Mouse (Mus musculus) hindbrain, embryonic 16.5 days (tissue): Measurements from ENCODE around the gene Lrrc45. TPM values are rescaled to one million over a fixed set of nuclear protein-coding genes. Genes with fewer than 3 reads are reported as not detected.

ENCODE experiments used
- ATAC-seq: fragments of 200-750 bp; cut with Nextera tagmentation; 2 replicates; pipeline ENCODE4 v1.8.0; 2017; ENCODE audit warnings: moderate TSS enrichment, moderate library complexity
- H3K27ac ChIP-seq: fragments of 300-500 bp; sonication (generic); 2 replicates; pipeline ENCODE4 v1.5.1; 2014; ENCODE audit warnings: low read depth, mild to moderate bottlenecking, control low read depth, low read length, moderate library complexity
- H3K27me3 ChIP-seq: fragments of 300-500 bp; sonication (generic); replicated peaks from 2 replicates; pipeline ENCODE4 v1.6.1; 2014; ENCODE audit warnings: low read length; ENCODE audit not compliant: control insufficient read depth, insufficient read depth
- H3K36me3 ChIP-seq: fragments of 300-500 bp; sonication (generic); 2 replicates; pipeline ENCODE4 v1.6.1; 2014; ENCODE audit warnings: mild to moderate bottlenecking, low read length, moderate library complexity, mixed read lengths; ENCODE audit not compliant: control insufficient read depth, insufficient read depth
- H3K4me1 ChIP-seq: fragments of 300-500 bp; sonication (generic); 2 replicates; pipeline ENCODE4 v1.6.1; 2014; ENCODE audit warnings: low read depth, low read length; ENCODE audit not compliant: control insufficient read depth, insufficient read depth
- H3K4me2 ChIP-seq: fragments of 300-500 bp; sonication (generic); 2 replicates; pipeline ENCODE4 v1.6.1; 2014; ENCODE audit warnings: mild to moderate bottlenecking, low read length, control low read depth, moderate library complexity
- H3K4me3 ChIP-seq: fragments of 300-500 bp; sonication (generic); 2 replicates; pipeline ENCODE4 v1.5.1; 2014; ENCODE audit warnings: mild to moderate bottlenecking, low read length, control low read depth, moderate library complexity
- H3K9ac ChIP-seq: fragments of 300-500 bp; sonication (generic); 2 replicates; pipeline ENCODE4 v1.6.1; 2014; ENCODE audit warnings: low read depth, mild to moderate bottlenecking, control low read depth, low read length, moderate library complexity
- H3K9me3 ChIP-seq: fragments of 300-500 bp; sonication (generic); 2 replicates; pipeline ENCODE4 v1.6.1; 2014; ENCODE audit warnings: mild to moderate bottlenecking, low read length, moderate library complexity; ENCODE audit not compliant: control insufficient read depth
- WGBS: fragments of 180-500 bp; shearing (Covaris S2); extraction: QIAGEN DNeasy Blood & Tissue Kit; methylation state at CpG from one replicate; pipeline ENCODE4 v1.1.7; 2014; 5-methylcytosine and 5-hydroxymethylcytosine counted together
- polyA plus RNA-seq: library from polyadenylated mRNA; unstranded; fragments of >200 nt; fragmentation: Nextera tagmentation; extraction: Ambion mirVana; gene quantifications from 2 replicates; pipeline ENCODE4 v1.2.1, GENCODE M21; 2015

Lrrc45 gene
- polyA plus RNA-seq, 1 experiment from 2014 or later = 73.4 TPM

GRCm38 (mm10) chr11:120695641-120696040 lies 18.1 kb upstream of the Lrrc45 start:
- Histone ChIP-seq H3K9ac (no peak overlapping the region), H3K9me3 (no peaks in the 10 kb centered on the region), H3K27me3 (no peaks in the 10 kb centered on the region), H3K4me1 (no peaks in the 10 kb centered on the region), H3K27ac (no peak overlapping the region), H3K4me3 (no peak overlapping the region), H3K4me2 (no peak overlapping the region), H3K36me3 (peaks cover 5% of the 10 kb centered on the region; the same call in 1 of the 2 replicates)
- WGBS = 41% methylated on average over 12 of the region's 12 CpGs
- ATAC-seq = peak; percentile 27; the same call in 1 of the 2 replicates

GRCm38 (mm10) chr11:120696568-120696967 lies 17.2 kb upstream of the Lrrc45 start:
- 91% methylated on average over 6 of the region's 6 CpGs for WGBS
- peaks cover 7% of the 10 kb centered on the region; the same call in 1 of the 2 replicates for H3K36me3 ChIP-seq

GRCm38 (mm10) chr11:120697741-120698140 lies 16.0 kb upstream of the Lrrc45 start:
- no peaks in the 10 kb centered on the region for H3K27me3 ChIP-seq
- peaks cover 13% of the 10 kb centered on the region for H3K36me3 ChIP-seq
- no peak overlapping the region for H3K4me2 ChIP-seq
- no peak overlapping the region for H3K9ac ChIP-seq
- ATAC-seq = no peak
- H3K9me3 ChIP-seq = no peaks in the 10 kb centered on the region
- H3K27ac ChIP-seq = no peak overlapping the region
- H3K4me1 ChIP-seq = no peaks in the 10 kb centered on the region
- WGBS = 79% methylated on average over 10 of the region's 10 CpGs
- H3K4me3 ChIP-seq = no peak overlapping the region

More at GRCm38 (mm10) chr11:120696568-120696967, 17.2 kb upstream of the Lrrc45 start:
- Histone ChIP-seq H3K4me1 (no peaks in the 10 kb centered on the region), H3K9ac (no peak overlapping the region), H3K27me3 (no peaks in the 10 kb centered on the region), H3K9me3 (no peaks in the 10 kb centered on the region), H3K4me3 (no peak overlapping the region), H3K4me2 (no peak overlapping the region), H3K27ac (no peak overlapping the region)
- ATAC-seq = no peak

- Histone ChIP-seq H3K9me3 (no peaks in the 10 kb centered on the region), H3K9ac (peak overlapping the region; percentile 5; the same call in 1 of the 2 replicates), H3K27me3 (no peaks in the 10 kb centered on the region), H3K4me2 (no peak overlapping the region), H3K4me1 (peaks cover 12% of the 10 kb centered on the region), H3K4me3 (no peak overlapping the region), H3K27ac (no peak overlapping the region), H3K36me3 (peaks cover 10% of the 10 kb centered on the region; the same call in 1 of the 2 replicates)
- ATAC-seq = no peak
- 32% methylated on average over 15 of the region's 15 CpGs for WGBS
These were observed 9.8 kb upstream of the Lrrc45 start for GRCm38 (mm10) chr11:120703696-120704454.

GRCm38 (mm10) chr11:120704486-120705325 lies 9.0 kb upstream of the Lrrc45 start:
- H3K4me1 ChIP-seq = peaks cover 12% of the 10 kb centered on the region
- no peak overlapping the region for H3K27ac ChIP-seq
- H3K4me3 ChIP-seq = no peak overlapping the region
- H3K9ac ChIP-seq = no peak overlapping the region; the same call in 1 of the 2 replicates
- H3K36me3 ChIP-seq = peaks cover 10% of the 10 kb centered on the region; the same call in 1 of the 2 replicates
- H3K4me2 ChIP-seq = no peak overlapping the region
- WGBS = 15% methylated on average over 8 of the region's 8 CpGs
- no peaks in the 10 kb centered on the region for H3K9me3 ChIP-seq
- no peak; the same call in 1 of the 2 replicates for ATAC-seq
- H3K27me3 ChIP-seq = no peaks in the 10 kb centered on the region

- no peak for ATAC-seq
- Histone ChIP-seq H3K4me1 (peaks cover 12% of the 10 kb centered on the region), H3K9ac (no peak overlapping the region), H3K4me3 (no peak overlapping the region), H3K27ac (no peak overlapping the region), H3K27me3 (no peaks in the 10 kb centered on the region), H3K4me2 (no peak overlapping the region), H3K36me3 (peaks cover 7% of the 10 kb centered on the region), H3K9me3 (no peaks in the 10 kb centered on the region)
- 61% methylated on average over 5 of the region's 5 CpGs for WGBS
These were observed 7.6 kb upstream of the Lrrc45 start for GRCm38 (mm10) chr11:120706120-120706519.

- Histone ChIP-seq H3K9ac (0 out of 2 replicates have a peak overlapping the region, but pooled peaks have one; percentile 22), H3K36me3 (peaks cover 8% of the 10 kb centered on the region)
- no peak for ATAC-seq
These were observed 6.5 kb upstream of the Lrrc45 start for GRCm38 (mm10) chr11:120707225-120707624.

GRCm38 (mm10) chr11:120707969-120708368 lies 5.8 kb upstream of the Lrrc45 start:
- H3K4me2 ChIP-seq = no peak overlapping the region
- no peak overlapping the region; the same call in 1 of the 2 replicates for H3K9ac ChIP-seq
- WGBS = 31% methylated on average over 5 of the region's 5 CpGs
- no peak for ATAC-seq
- H3K4me3 ChIP-seq = no peak overlapping the region
- peaks cover 20% of the 10 kb centered on the region for H3K4me1 ChIP-seq
- no peaks in the 10 kb centered on the region for H3K27me3 ChIP-seq
- H3K27ac ChIP-seq = no peak overlapping the region
- H3K9me3 ChIP-seq = no peaks in the 10 kb centered on the region
- peaks cover 5% of the 10 kb centered on the region for H3K36me3 ChIP-seq

More at GRCm38 (mm10) chr11:120707225-120707624, 6.5 kb upstream of the Lrrc45 start:
- Histone ChIP-seq H3K4me3 (no peak overlapping the region), H3K9me3 (no peaks in the 10 kb centered on the region), H3K4me1 (peaks cover 13% of the 10 kb centered on the region), H3K27ac (no peak overlapping the region; the same call in 1 of the 2 replicates), H3K27me3 (no peaks in the 10 kb centered on the region), H3K4me2 (no peak overlapping the region)
- WGBS = 13% methylated on average over 11 of the region's 12 CpGs

GRCm38 (mm10) chr11:120709551-120709950 lies 4.2 kb upstream of the Lrrc45 start:
- Histone ChIP-seq H3K4me2 (no peak overlapping the region), H3K27me3 (no peaks in the 10 kb centered on the region), H3K9me3 (no peaks in the 10 kb centered on the region), H3K4me3 (no peak overlapping the region), H3K36me3 (peaks cover 3% of the 10 kb centered on the region; the same call in 1 of the 2 replicates), H3K27ac (no peak overlapping the region), H3K4me1 (peaks cover 19% of the 10 kb centered on the region), H3K9ac (no peak overlapping the region)
- no peak for ATAC-seq
- 86% methylated on average over 2 of the region's 2 CpGs for WGBS
